Mouse (Mus musculus) heart, postnatal 10 days (tissue): ENCODE measurements around the gene B3gnt4. TPM values are rescaled to one million over a fixed set of nuclear protein-coding genes. Genes with fewer than 3 reads are reported as not detected.
A peak's percentile ranks its signal among the peaks of the same experiment; 100 is the strongest.
"Not testable (repeated sequence)": the region's sequence is repeated elsewhere in the genome, so short reads cannot be mapped to it uniquely, and the experiment has no call there.

ENCODE experiments used
- DNase-seq, 2 experiments: peaks; one replicate each; pipeline ENCODE4 v3.0.0; 2021
- intact Hi-C: fragments of 180-260 bp; cut with DNase I; formaldehyde crosslinking; loops from one replicate; pipeline ENCODE4 v1.15.1; 2025
- total RNA-seq, 2 experiments: library from RNA; stranded (reverse); gene quantifications; 2 replicates each; pipeline ENCODE4 v1.2.3; 2021

Gene B3gnt4
- total RNA-seq = not detected

DNA sequence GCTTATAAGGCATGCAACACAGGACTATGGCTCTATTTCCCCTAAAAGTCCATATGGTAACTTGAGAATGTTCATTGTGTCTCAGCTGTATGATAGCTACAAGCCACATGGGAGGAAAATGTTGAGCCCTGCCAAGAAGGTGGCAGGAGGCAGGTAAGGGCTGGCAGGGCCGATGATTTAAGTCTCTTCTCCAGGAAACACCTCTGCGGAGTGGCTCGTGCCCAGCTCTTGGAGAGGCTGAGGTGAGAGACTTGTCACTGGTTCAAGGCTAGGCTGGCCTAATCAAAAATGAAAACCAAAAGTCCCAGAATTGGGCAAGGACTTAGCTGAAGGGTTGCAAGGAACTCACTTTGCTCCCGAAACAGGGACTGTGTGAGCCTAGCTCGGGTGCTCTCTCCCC lies at the start of gene B3gnt4:
Gene B3gnt4, plus strand, starts transcription at position 301 of the 400 bp plus-strand sequence.
- intact Hi-C loops = no loop called here

DNA sequence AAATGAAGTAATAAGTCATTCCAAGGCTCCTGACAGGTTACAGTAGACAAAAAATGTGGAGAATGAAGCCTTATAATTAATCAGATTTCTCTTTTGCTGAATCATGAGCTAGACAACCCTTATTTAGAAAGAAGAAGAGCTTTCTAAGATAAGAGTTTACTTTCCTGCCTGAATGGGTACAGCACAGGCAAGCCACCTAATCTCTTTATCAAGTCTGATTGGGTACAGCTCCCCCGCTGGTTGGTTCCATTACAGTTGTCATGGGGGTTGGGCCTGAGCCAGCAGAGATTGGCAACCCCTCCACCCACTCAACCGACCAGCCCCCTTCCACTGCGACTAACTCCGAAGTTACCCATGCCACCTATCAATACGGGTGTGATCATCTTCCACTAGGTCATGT lies 48.8 kb upstream of the B3gnt4 start:
- no peak for DNase-seq
- intact Hi-C loops = no loop called here

More for the DNA sequence above, at the start of gene B3gnt4:
- no peak for DNase-seq

DNA sequence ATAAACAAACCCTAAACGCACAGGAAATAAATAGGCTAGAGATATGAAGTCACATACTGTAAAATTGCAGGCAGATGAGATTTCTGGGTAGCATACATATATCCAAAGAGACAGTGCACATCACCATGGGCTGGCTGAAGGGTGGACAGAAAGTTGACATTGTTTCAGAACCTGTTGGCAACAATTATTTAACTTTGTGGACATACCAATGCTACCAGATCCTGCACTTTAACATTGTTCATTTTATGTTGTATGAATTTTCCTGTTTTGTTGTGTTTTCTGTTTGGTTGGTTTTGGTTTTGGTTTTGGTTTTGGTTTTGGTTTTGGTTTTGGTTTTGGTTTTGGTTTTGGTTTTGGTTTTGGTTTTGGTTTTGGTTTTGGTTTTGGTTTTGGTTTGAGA lies 45.6 kb upstream of the B3gnt4 start:
- no peak for DNase-seq
- intact Hi-C loops = no loop called here

DNA sequence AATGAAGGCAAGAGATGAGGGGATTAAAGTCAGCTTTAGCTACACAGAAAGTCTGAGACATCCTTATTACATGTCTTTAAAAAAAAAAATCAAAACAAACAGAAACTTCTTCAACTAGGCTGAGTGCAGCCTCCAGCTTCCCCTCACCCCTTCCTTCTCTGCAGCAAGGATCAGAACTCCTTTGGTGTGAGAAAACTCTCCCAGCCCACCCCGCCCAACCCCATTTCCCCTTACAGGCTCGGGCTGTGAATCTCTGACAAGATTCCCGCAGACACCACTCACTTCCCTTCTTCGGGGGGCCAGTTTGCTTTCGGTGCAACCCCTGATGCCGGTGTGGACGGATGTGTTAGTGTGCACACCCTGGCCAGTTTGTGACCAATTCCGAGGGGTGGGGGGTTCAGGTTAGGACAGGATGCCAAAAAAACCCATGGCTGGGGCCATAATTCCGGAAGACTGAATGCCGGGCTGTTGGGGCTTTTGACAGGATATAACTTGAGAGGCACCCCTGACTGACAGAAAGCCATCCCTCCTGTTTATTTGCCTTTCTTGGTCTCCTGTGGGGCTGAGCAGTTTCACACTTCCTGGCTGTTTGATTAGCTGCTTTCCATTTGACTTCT lies 39.4 kb upstream of the B3gnt4 start:
- intact Hi-C loops = no loop called here
- DNase-seq = no peak

DNA sequence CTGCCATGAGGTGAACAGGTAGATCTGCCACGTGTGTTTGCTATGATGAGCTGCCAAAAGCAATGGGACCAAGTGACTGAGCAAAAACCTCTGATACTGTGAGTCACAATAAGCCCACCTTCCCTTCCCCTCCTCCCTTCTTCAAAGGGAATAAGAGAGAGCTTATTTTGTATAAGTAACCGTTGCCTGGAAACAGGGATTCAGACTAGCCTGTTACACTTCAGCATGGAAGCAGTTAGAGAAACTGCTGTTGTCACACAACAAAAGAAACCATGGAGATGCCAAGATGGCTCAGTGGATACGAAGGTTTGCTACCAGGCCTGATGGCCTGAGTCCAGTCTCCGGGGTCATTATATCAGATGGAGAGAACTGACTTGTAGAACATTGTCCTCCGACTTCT lies 36.4 kb upstream of the B3gnt4 start:
- intact Hi-C loops = no loop called here
- no peak for DNase-seq

DNA sequence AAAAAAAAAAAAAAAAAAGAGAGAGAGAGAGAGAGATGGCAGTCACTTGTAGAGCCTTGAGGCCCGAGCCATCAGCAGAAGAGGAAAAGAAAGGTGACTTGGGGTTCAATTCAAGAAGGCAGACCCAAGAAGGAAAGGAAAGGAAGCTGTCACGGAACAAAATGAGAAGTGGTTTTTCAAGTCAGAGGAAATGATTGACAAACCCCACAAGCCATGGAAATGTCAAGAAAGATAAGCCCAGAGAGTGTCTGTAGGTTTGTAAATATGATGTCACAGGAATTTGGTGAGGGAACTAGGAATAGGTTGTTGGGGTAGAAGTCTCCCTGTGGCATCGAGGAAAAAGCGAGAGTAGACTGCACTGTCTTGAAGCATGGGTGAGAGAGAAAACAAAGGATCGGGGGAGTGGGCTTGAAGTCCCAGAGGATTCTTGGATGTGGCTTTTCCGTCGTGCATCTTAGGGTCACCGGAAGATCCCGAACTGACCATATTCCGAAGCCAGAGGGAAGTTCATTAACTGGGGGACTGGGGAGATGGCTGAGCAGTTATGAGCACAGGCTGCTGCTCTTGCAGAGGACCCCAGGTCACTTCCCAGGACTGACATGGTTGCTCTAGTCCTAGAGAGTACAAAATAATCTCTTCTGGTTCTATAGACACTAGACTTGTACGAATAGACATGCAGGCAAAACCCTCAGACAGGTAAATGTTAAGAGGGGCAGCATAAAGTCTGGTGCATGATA lies 22.4 kb upstream of the B3gnt4 start:
- intact Hi-C loops = no loop called here
- no peak for DNase-seq

DNA sequence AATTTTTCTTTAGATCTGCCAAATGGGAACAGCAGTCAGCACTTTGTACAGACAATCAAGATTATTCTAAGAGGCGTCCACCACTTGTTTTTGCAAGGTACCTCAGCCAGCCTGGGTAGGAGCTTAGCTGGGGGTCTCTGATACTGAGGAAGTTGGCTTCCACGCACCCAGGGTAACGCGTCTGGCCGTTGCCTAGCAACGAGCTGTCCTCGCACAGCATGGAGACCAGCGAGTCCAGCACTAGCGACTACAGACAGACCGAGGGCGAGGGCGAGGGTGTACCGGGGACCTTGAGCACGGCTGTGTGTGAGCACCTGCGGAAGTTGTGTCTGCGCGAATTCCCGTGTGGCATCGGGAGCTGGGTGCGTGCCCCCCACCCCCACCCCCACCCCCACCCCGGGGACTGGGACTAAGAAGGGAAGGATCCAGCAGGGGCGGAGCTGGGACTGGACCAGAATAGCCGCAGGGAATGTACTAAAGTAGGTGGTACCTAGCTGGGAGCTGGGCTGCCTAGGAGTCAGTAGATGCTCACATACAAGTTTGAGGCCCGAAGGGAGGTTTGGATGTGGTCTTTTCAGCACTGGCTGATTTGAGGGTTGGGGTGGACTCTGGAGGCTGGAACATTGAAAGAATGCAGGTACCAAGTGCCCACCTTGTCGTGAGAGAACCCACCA lies 21.0 kb upstream of the B3gnt4 start, which contains the start of the genes Lrrc43 and Il31:
Gene Lrrc43, plus strand, starts transcription at position 194 of the 674 bp plus-strand sequence.
Gene Il31, minus strand, starts transcription at position 378 of the 674 bp plus-strand sequence.
- DNase-seq = no peak
- intact Hi-C loops = no loop called here

DNA sequence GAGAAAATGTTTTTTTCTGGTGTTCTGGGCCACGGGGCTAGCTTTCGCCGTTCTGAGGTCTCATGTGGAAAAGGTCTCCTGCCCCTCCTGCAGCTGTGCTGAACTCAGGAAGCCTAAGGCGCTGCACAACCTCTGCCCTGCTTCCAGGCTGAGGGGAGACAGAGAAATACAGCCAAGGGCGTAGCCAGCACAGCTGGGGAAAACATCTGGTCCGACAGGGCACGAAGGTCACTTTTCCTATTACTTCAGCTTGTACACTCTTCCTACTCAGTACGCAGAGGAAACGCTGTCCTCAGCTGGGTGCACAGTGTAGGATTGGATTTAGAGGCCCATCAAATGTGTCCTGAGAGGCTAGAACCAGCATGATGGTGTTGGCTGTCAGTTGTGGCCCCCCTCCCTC lies 20.3 kb upstream of the B3gnt4 start:
- intact Hi-C loops = loop anchor here (10.0 kb wide), 1 partner anchor 395 kb away; no protein-coding TSS in a partner anchor
- DNase-seq = peak; percentile 46 to 63

DNA sequence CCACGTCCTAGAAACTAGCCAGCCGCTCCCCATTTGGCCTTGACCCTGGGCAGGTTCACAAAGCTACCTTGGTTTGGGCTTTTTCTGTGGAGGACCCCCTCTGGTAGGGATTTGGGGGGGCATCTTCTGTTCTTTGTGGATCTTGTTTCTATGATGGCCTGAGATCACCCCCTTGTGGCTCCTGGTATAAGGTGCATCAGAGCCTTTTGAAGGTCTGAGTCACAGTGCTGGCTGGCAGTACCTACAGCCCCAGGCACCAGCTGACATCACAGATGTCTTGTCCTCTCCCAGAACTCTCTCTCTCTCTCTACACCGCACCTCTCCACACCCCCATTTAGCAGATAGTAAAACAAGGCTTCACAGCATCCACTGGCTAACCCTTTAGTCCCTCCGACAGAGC lies 10.5 kb upstream of the B3gnt4 start:
- peak; percentile 37 to 63 for DNase-seq
- intact Hi-C loops = loop anchor here (1.0 to 10.0 kb wide), 3 partner anchors 55 to 405 kb away; no protein-coding TSS in a partner anchor

DNA sequence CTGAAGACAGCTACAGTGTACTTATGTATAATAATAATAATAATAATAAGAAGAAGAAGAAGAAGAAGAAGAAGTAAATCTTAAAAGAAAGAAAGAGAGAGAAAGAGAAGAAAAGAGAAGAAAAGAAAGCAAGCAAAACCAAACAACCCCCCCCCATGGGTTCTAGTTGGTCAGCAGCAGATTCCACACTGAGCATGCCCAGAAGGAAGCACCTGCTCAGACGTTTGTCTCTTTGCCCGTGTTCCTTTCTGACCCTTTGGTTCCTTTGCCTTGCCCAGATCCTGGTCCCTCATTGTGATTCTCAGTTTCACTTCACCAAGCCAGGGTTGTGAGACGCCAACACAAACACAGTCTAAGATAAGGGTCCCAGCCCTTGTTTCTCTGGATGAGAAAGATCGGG lies 8.3 kb upstream of the B3gnt4 start:
- no peak for DNase-seq
- intact Hi-C loops = no loop called here

DNA sequence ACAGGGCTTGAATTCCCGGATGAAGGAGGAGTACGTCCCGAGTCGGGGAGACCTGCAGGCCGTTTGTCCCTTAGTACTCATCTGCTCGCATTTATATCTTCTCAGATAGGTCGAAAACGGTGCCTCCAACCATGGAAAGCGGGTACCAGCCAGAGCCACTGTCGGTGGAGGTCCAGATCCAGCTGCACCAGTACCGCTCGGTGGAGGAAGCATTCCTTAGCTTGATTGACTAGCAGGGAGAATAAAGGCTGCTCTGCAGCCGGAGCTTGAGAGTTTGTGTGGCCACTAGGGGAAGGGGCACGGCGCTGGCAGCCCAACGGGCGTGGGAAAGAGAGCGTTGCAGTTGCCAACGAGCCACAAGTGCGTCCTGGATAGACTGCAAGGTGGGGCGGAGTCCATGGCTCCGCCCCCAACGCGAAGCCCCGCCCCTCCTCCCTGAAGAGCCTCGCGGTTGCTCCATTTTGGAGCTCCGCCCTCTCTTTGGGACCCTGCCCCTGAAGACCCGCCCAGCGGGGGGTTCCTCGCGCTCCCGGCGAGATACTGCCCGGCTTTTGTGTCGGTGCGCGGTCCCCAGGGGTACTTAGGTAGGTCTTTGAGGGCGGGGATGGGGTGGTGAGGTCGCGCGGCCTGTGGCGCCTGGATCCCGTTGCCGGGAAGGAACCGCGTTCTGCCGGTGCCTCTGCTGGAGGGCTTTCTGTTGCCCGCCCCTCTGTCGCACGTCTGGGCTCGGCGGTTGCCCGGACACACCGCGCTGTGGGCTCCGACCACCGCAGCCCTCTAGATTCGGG lies 2.1 kb upstream of the B3gnt4 start:
- intact Hi-C loops = no loop called here
- DNase-seq = peak; percentile 81

DNA sequence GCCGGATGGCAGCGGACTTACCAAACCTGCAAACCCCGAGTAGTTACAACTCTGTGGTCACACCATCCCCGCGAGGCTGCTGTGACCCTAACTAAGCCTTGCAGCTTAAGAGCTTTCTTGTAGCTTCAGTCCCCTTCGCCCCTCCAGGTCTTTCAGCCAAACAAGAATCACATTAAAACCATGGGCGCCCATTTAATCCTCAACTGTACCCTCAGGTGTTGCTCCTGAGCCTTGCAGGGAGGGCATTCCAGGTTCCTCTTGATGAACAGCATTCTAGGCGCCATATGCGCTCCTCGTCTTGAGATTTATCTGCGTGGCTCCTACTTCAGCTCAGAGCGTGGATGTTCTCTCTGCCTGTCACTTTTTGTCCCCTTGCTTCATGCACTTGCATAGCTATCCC lies 1.3 kb upstream of the B3gnt4 start:
- DNase-seq = no peak
- intact Hi-C loops = no loop called here

DNA sequence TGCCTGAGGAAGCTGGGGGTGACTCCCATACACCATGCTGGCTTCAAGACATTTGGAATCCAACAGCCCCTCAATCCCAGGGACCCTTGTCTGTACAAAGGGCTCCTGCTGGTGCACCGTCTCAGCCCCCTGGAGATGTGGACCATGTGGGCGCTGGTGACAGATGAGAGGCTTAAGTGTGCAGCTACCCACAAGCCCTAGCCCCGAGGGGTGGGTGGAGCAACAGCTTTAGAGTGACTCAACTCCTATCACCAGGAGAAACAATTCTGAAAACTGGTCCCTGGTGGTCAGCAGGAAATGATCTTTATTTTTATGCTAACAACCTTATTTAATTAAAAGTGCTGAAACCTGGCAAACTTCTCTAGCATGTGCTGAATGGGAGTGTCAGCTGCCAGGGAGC lies 1.2 kb downstream of the B3gnt4 start:
- DNase-seq, intact Hi-C loops: not testable (repeated sequence)

DNA sequence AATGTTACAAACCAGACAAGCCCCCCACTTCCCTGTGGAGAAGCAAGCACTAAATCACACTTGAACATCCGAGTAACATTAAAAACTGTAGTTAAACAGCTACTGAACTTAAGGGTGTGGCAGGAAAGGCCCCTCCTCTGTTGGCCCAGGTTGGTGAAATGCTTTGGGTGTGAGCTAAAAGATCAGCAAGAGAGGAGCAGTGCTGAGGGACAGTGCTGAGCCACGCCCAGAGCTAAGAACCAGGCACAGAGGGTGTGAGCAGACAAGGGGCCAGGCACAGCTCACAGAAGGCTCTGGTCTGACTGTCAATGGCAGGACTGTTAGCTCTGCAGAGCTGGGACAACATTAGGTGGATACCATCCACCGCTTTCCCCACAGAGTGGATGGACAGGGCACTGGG lies 1.8 kb downstream of the B3gnt4 start:
- intact Hi-C loops = no loop called here
- DNase-seq = no peak

DNA sequence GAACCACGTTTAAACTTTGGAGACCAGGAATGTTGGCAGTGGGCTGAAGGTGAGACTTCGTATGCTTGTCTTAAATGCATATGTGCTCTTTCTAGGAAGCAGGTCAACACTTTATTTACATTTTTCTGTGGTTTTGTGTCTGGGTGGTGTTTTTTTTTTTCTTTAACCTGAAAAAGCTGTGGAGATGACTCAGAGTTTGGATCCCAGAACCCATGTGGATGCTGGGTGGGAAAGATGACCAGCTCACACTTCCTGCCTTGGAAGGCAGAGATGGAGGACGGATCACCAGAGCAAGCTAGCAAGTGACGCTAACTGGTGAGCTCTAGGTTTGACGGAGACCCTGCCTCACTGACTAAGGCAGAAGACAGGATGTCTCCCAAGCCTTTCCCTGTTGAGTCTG lies 4.6 kb downstream of the B3gnt4 start:
- DNase-seq = no peak
- intact Hi-C loops = no loop called here

DNA sequence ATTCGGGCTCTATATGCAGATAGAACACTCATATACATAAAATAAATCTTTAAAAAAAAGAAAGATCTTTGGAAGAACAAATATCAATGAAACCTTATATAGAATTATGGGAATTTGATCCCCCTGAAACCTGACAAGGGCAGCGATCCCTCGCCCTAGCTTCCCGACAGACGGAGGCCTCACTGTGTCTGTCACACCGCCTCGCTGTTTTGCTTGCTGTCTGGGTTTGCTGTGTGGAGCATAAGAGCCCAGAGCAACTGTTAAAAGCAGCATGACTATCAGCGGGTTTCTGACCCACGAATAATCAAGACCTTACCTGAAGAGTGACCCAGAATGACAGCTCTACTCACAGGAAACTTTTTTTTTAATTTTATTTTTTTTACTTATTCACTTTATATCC lies 10.4 kb downstream of the B3gnt4 start:
- intact Hi-C loops = no loop called here
- DNase-seq = no peak

DNA sequence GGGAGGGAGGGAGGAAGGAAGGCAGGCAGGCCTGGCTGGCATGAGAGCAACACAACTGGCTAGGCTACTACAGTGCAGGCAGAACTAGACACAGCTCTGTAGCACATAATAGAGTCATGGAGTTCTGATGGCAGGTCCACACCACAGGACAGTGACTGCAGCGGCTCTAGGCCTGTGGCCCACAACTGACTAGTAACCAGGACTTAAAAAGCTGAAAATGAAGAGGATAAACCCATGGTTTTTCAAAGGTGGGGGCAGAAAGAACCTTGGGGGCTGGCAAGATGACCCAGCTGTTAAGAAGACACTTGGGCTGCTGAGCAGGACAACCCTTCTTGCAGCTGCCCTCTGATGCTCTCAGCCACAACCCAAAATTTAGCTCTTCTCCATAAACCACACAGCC lies 11.4 kb downstream of the B3gnt4 start:
- intact Hi-C loops = no loop called here
- DNase-seq = no peak

DNA sequence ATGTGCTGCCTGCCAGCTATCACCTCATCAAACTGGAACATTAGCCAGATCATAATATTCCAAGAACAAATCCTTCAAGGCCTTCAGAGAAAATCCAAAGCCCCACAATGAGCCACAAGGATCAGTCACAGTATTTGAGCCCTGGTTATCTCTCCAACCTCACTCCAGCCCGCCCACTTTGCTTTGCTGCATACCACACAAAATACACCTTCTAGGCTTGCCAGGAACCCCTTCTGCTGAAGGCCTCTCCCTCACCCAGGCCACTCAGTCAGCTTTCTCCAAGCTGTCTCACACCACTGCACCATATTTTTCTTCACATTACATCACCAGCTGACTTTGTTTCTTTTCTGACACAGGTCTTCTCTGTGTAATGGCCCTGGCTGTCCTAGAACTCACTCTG lies 11.9 kb downstream of the B3gnt4 start:
- intact Hi-C loops = no loop called here
- DNase-seq = no peak

DNA sequence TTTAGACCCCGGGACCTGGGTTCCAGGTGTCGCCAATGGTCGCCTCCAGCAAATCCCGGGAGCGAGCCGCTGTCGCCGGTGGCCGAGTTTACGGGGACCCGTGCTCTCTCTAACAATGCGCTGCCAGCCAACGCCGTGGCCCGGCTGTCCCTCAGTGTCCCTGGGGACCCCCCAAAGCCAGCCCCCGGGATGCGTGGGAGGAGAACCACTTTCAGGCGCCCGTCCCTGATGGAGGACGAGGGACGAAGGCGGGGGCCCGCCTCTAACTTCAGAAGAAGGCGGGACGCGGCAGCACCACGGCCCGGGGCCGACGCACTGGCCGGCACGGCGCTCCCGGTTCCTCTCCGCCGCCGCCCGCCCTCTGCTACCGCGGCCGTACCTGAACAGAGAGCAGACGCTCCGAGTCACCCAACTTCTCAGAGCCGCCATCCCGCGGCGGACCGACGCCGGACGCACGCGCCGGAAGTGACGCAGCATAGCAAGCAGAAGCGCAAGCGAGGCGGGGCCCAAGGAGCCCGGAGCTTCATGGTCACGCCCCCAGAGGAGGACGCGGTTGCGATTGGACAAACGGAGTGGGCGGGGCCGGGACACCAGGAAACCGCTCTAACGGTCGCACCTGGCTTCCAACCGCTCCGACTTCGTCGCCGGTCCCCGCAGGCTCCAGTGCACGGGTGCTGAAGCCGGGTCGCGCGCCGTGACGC lies 13.6 kb downstream of the B3gnt4 start, which contains the start of gene Diablo:
Gene Diablo, minus strand, starts transcription at position 485 of the 701 bp plus-strand sequence.
- intact Hi-C loops = no loop called here
- peak; percentile 99 for DNase-seq

DNA sequence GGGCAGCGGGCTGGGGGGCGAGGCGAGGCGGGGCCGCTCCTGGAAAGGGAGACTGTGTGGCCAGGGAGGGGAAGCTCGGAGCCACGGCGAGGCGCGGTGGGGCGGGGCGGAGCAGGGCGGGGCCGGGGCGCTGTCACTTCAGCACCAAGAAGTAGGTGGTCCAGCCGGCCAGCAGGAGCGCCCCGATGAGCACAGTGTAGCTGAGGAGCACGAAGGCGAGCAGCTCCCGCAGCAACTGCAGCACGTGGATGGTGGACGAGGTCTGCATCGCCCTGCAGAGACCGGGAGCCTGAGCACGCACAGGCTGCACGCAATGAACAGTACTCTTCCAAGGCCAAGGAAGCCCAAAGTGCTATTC lies 14.1 kb downstream of the B3gnt4 start:
- intact Hi-C loops = no loop called here
- DNase-seq = no peak
